Mouse (Mus musculus): ENCODE data around the gene Gm38431. TPM values are rescaled to one million over a fixed set of nuclear protein-coding genes. Genes with fewer than 3 reads are reported as not detected.
A peak's percentile ranks its signal among the peaks of the same experiment; 100 is the strongest.

Gm38431 gene
- polyA plus RNA-seq, 1 experiment from 2014 or later, result 0.61 TPM

DNA sequence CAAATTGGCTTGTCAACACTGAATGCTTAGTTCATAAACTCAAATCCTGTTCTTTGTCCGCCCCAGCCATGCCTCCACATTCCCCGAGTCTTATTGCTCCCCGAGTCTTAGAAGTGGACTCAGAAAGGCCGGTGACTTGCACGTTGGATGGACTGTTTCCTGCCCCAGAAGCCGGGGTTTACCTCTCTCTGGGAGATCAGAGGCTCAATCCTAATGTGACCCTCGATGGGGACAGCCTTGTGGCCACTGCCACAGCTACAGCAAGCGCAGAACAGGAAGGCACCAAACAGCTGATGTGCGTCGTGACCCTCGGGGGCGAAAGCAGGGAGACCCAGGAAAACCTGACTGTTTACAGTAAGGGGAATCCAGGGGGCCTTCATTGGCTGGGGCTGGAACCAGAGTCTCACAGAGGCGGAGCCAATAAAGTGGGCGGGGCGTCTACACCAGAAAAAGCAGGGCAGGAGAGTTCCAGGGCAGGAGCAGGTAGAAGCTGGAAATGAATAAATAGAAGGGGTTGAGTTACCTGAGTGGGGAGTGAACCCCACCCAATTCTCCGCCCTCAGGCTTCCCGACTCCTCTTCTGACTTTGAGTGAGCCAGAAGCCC is 57.2 kb downstream of the Gm38431 start:
- no peak for DNase-seq
- no peak for TF ChIP-seq CTCF (IDR thresholded peaks at IDR 0.05; ENCODE audit: low read depth)
- TF ChIP-seq EP300 (IDR thresholded peaks at IDR 0.05; ENCODE audit: low read depth), result no peak
- H3K9ac ChIP-seq (replicated peaks), result no peak overlapping the region
- H3K27ac ChIP-seq (ENCODE audit: low read depth), result no peak overlapping the region
- no peaks in the 10 kb centered on the region for H3K9me3 ChIP-seq (ENCODE audit: low read length)
- no peak for ATAC-seq
- H3K36me3 ChIP-seq (replicated peaks; ENCODE audit: insufficient read depth, low read length), result no peaks in the 10 kb centered on the region
- 6% methylated on average over 17 of the region's 17 CpGs for WGBS (ENCODE audit: insufficient replicate concordance)
- no peak overlapping the region for H3K4me2 ChIP-seq (ENCODE audit: low read depth, low read length)
- peaks cover 80% of the 10 kb centered on the region for H3K27me3 ChIP-seq (ENCODE audit: insufficient read depth, low read length)
- H3K4me3 ChIP-seq (ENCODE audit: low read depth, low read length), result no peak overlapping the region
- peaks cover 53% of the 10 kb centered on the region for H3K4me1 ChIP-seq (ENCODE audit: insufficient read depth)

DNA sequence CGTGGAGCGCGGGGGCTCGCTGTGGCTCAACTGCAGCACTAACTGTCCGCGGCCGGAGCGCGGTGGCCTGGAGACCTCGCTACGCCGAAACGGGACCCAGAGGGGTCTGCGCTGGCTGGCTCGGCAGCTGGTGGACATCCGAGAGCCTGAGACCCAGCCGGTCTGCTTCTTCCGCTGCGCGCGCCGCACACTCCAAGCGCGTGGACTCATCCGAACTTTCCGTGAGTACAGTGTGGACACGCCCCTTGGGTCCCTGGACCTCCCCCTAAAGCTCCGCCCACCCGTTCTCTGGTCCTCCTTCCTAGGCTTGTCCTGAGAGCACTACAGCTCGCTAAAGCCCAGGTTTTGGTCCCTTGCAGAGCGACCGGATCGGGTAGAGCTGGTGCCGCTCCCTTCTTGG is 58.7 kb downstream of the Gm38431 start:
- H3K9ac ChIP-seq (replicated peaks), result peak overlapping the region; percentile 44; the same call in 1 of the 2 replicates
- peaks cover 4% of the 10 kb centered on the region; the same call in 1 of the 2 replicates for H3K36me3 ChIP-seq (replicated peaks; ENCODE audit: insufficient read depth, low read length)
- peak; percentile 37 for ATAC-seq
- peak overlapping the region; percentile 55 for H3K4me3 ChIP-seq (ENCODE audit: low read depth, low read length)
- TF ChIP-seq EP300 (IDR thresholded peaks at IDR 0.05; ENCODE audit: low read depth) (no peak), CTCF (IDR thresholded peaks at IDR 0.05; ENCODE audit: low read depth) (no peak)
- peak; percentile 93 for DNase-seq
- no peaks in the 10 kb centered on the region for H3K9me3 ChIP-seq (ENCODE audit: low read length)
- H3K4me2 ChIP-seq (ENCODE audit: low read depth, low read length), result peak overlapping the region; percentile 98
- H3K27me3 ChIP-seq (ENCODE audit: insufficient read depth, low read length), result peaks cover 67% of the 10 kb centered on the region
- 1% methylated on average over 30 of the region's 34 CpGs for WGBS (ENCODE audit: insufficient replicate concordance)
- peaks cover 63% of the 10 kb centered on the region for H3K4me1 ChIP-seq (ENCODE audit: insufficient read depth)
- H3K27ac ChIP-seq (ENCODE audit: low read depth), result no peak overlapping the region

DNA sequence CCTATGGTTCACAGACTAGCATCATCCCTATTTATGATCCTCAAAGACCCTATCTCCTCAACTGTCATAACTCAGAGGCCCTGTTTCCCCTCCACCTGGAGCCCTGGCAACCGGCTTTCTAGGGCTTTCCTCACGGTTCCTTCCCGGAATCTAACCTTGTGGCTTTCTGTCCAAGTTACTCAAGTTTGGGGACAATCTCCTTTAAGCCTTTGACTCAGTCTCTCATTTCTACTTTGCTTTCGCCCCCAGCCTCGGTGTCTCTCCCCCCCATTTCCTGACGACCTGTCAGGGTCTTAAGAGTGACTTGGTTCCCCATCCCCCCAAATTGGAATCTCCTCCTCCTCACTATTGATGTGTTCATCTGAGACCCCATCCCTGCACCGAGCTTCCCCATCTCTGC is 59.3 kb downstream of the Gm38431 start:
- Histone ChIP-seq H3K27me3 (ENCODE audit: insufficient read depth, low read length) (peaks cover 61% of the 10 kb centered on the region), H3K9me3 (ENCODE audit: low read length) (no peaks in the 10 kb centered on the region), H3K9ac (replicated peaks) (no peak overlapping the region), H3K4me3 (ENCODE audit: low read depth, low read length) (peak overlapping the region; percentile 55), H3K27ac (ENCODE audit: low read depth) (no peak overlapping the region), H3K4me1 (ENCODE audit: insufficient read depth) (peaks cover 65% of the 10 kb centered on the region), H3K36me3 (replicated peaks; ENCODE audit: insufficient read depth, low read length) (peaks cover 11% of the 10 kb centered on the region), H3K4me2 (ENCODE audit: low read depth, low read length) (peak overlapping the region; percentile 98)
- ATAC-seq (no peak), DNase-seq (no peak)
- TF ChIP-seq CTCF (IDR thresholded peaks at IDR 0.05; ENCODE audit: low read depth), result no peak
- TF ChIP-seq EP300 (IDR thresholded peaks at IDR 0.05; ENCODE audit: low read depth), result no peak
- 4% methylated on average over 7 of the region's 7 CpGs for WGBS (ENCODE audit: insufficient replicate concordance)

DNA sequence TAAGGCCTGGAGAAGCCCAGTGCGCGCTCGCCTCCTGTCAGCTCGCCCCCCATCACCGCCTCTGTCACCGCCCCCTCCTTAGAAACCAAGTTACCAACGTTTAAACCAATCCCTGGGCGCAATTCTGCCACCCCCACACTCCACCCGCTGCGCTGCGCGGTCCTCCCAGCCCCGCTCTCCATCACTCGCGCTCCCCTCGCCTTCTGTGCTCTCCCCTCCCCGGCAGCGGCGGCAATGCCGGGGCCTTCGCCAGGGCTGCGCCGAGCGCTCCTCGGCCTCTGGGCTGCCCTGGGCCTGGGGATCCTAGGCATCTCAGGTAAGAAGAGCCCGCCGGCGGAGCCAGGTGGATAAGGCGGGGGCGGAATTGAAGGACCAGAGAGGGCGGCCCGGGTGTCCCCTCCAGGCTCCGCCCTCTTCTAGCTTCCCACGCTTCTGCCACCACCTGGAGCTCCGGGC is 59.9 kb downstream of the Gm38431 start, which contains the start of gene Icam5:
Gene Icam5 (plus strand): TSS at position 178 of the 456 bp plus-strand sequence.
- Histone ChIP-seq H3K27me3 (ENCODE audit: insufficient read depth, low read length) (peaks cover 55% of the 10 kb centered on the region), H3K27ac (ENCODE audit: low read depth) (peak within 1 kb of the TSS; percentile 87)

DNA sequence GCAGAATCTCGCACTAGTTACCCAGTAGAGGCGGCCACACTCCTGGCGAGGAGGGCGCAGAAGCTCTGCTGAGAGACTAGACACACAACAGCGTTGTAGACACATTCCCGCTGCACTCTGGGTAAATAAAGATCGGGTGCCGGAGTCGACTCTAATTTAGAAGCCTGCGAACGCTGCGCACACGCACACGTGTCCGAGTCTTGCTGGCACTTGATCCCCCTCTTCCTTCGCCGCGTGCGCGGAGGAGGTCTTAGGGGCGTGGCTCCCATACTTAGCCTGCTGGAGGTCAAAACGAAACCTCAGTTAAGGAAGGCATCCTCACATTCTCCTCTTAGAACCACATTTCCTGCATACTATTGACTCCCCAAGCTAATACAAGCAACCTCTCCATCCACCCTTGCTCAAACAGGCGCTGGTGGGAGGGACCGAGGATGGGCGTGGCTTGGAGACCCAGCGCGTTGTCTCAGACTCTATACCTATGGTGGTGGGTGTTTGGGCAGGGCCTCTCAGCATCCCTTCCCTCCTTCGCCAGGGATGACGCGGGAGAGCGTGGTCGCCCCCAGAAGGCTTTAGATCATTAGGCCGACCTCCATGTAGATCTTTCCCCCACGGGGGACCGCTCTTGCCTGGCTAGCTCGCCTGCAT is 60.4 kb downstream of the Gm38431 start:
- TF ChIP-seq CTCF (IDR thresholded peaks at IDR 0.05; ENCODE audit: low read depth), result no peak
- no peak for TF ChIP-seq EP300 (IDR thresholded peaks at IDR 0.05; ENCODE audit: low read depth)
- DNase-seq (peak; percentile 62), ATAC-seq (peak; percentile 7)
- Histone ChIP-seq H3K9ac (replicated peaks) (peak overlapping the region; percentile 41), H3K4me3 (ENCODE audit: low read depth, low read length) (peak overlapping the region; percentile 55), H3K27ac (ENCODE audit: low read depth) (peak overlapping the region; percentile 87), H3K9me3 (ENCODE audit: low read length) (no peaks in the 10 kb centered on the region), H3K4me1 (ENCODE audit: insufficient read depth) (peaks cover 60% of the 10 kb centered on the region), H3K36me3 (replicated peaks; ENCODE audit: insufficient read depth, low read length) (peaks cover 21% of the 10 kb centered on the region), H3K27me3 (ENCODE audit: insufficient read depth, low read length) (peaks cover 50% of the 10 kb centered on the region), H3K4me2 (ENCODE audit: low read depth, low read length) (peak overlapping the region; percentile 98)
- WGBS (ENCODE audit: insufficient replicate concordance), result under 1% methylated on average over 36 of the region's 36 CpGs

More for the DNA sequence above, 59.9 kb downstream of the Gm38431 start, which contains the start of gene Icam5:
- H3K9me3 ChIP-seq (ENCODE audit: low read length), result no peaks in the 10 kb centered on the region
- peaks cover 16% of the 10 kb centered on the region for H3K36me3 ChIP-seq (replicated peaks; ENCODE audit: insufficient read depth, low read length)
- H3K4me3 ChIP-seq (ENCODE audit: low read depth, low read length), result peak within 1 kb of the TSS; percentile 55
- ATAC-seq (no peak), DNase-seq (peak; percentile 55)
- H3K9ac ChIP-seq (replicated peaks), result peak within 1 kb of the TSS; percentile 44
- peak within 1 kb of the TSS; percentile 98 for H3K4me2 ChIP-seq (ENCODE audit: low read depth, low read length)
- WGBS (ENCODE audit: insufficient replicate concordance), result 1% methylated on average over 34 of the region's 35 CpGs
- peaks cover 62% of the 10 kb centered on the region for H3K4me1 ChIP-seq (ENCODE audit: insufficient read depth)
- TF ChIP-seq EP300 (IDR thresholded peaks at IDR 0.05; ENCODE audit: low read depth) (no peak), CTCF (IDR thresholded peaks at IDR 0.05; ENCODE audit: low read depth) (no peak)

DNA sequence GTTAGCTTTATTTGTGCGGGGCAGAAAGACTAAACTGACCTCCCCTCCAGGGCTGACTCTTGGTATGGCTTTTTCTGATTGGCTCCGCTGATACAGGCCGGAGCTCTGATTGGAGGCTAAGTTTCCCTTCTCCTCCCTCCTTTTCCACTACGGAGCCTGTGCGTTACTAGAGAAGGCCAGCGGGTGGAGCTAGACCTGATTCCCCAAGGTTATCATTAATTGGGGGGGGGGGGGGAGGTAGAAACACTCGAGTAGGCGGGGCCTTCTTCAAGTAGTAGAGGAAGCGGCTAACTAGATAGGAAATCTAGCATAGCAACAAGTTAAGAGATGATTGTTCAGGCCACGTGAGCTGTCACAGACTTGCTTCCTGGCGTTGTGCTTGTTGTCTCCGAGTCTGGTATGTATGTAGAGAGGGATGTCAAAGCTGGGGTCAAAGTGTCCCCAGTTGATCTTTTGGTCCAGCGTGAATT is 61.0 kb downstream of the Gm38431 start:
- Histone ChIP-seq H3K27me3 (ENCODE audit: insufficient read depth, low read length) (peaks cover 44% of the 10 kb centered on the region), H3K36me3 (replicated peaks; ENCODE audit: insufficient read depth, low read length) (peaks cover 23% of the 10 kb centered on the region), H3K4me2 (ENCODE audit: low read depth, low read length) (peak overlapping the region; percentile 98), H3K9ac (replicated peaks) (peak overlapping the region; percentile 71), H3K4me3 (ENCODE audit: low read depth, low read length) (peak overlapping the region; percentile 55), H3K9me3 (ENCODE audit: low read length) (no peaks in the 10 kb centered on the region), H3K4me1 (ENCODE audit: insufficient read depth) (peaks cover 60% of the 10 kb centered on the region), H3K27ac (ENCODE audit: low read depth) (peak overlapping the region; percentile 87)
- 2% methylated on average over 13 of the region's 13 CpGs for WGBS (ENCODE audit: insufficient replicate concordance)
- DNase-seq, result peak; percentile 89
- TF ChIP-seq EP300 (IDR thresholded peaks at IDR 0.05; ENCODE audit: low read depth) (no peak), CTCF (IDR thresholded peaks at IDR 0.05; ENCODE audit: low read depth) (peak; percentile 83)
- peak; percentile 73 for ATAC-seq

All from liver, postnatal 0 days (tissue).